Mouse (Mus musculus): ENCODE measurements at regions not wholly inside any gene's neighbourhood (a gene's known extent, or its start where the extent isn't known, plus 50 kb on each side); places are given as distances from the start of the nearest gene placed in this dataset.
"Not testable (repeated sequence)": the region's sequence is repeated elsewhere in the genome, so short reads cannot be mapped to it uniquely, and the experiment has no call there.

DNA sequence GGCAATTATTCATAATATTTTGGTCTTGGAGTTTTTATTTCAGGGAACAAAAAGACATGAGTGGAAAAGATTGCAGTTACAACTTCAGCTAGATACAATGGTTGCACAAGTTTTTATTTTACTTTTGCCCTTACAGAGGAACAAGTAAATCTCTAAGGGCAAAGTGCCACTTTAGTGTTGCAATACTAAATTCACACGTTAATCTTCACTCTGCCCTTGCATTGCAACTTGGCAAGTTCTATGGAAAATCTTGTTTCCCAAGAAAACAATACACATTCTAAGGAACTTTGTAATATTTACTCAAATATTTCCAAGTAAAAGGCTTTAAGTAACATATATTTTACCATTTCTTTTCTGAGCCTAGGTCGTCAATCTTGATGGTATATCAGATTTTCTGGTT is 85.9 kb downstream of the Chil6 start:
- 54% methylated on average over 2 of the region's 2 CpGs for WGBS
- Histone ChIP-seq H3K4me3 (no peak overlapping the region), H3K9ac (no peak overlapping the region), H3K27me3 (no peaks in the 10 kb centered on the region), H3K4me2 (replicated peaks) (no peak overlapping the region), H3K36me3 (no peaks in the 10 kb centered on the region), H3K27ac (no peak overlapping the region), H3K4me1 (no peaks in the 10 kb centered on the region), H3K9me3 (no peaks in the 10 kb centered on the region)
- ATAC-seq (ENCODE audit: low FRiP score, low read depth), result no peak

DNA sequence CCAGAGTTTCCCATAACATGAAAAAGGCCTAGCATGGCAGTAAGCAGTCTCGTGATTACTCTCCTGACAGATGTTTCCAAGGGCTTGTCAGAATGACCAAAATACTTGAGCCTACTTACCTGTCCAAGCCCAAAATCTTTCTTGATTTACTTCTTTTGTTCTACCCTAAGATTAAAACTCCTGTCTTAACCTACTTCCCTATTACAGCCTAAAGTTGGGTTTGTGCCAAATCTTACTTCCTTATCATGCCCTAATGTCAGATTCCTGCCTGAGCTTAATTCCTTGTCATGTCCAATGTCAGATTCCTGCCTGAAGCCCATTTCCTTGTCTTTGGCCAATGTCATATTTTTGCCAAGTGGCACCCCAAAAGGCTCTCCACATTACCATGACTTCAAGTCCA is 89.0 kb downstream of the Chil6 start:
- Histone ChIP-seq H3K27ac (no peak overlapping the region), H3K4me3 (no peak overlapping the region), H3K27me3 (no peaks in the 10 kb centered on the region), H3K36me3 (no peaks in the 10 kb centered on the region), H3K9me3 (peaks cover 4% of the 10 kb centered on the region; the same call in 1 of the 2 replicates), H3K9ac (no peak overlapping the region), H3K4me2 (replicated peaks) (no peak overlapping the region), H3K4me1 (no peaks in the 10 kb centered on the region)
- no peak for ATAC-seq (ENCODE audit: low FRiP score, low read depth)
- 76% methylated on average over 1 of the region's 1 CpGs for WGBS

DNA sequence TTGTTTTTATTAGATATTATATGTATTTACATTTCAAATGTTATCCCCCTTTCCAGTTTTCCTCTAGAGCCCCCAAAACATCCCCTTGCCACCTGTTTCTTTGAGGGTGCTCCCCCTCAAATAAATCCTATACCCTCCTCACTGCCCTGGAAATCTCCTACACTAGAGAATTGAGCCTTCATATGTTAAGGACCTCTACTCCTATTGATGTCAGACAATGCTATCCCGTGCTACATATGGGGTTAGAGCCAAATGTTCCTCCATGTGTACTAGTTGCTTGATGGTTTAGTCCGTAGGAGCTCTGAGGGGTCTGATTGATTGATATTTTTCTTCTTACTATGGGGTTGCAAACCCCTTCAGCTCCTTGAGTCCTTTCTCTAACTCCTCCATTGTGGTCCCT is 73.6 kb upstream of the Chil4 start:
- H3K9ac ChIP-seq, result no peak overlapping the region
- H3K4me3 ChIP-seq, result no peak overlapping the region
- H3K4me2 ChIP-seq (replicated peaks), result no peak overlapping the region
- H3K27me3 ChIP-seq, result no peaks in the 10 kb centered on the region
- no peaks in the 10 kb centered on the region for H3K36me3 ChIP-seq
- H3K27ac ChIP-seq, result no peak overlapping the region
- H3K9me3 ChIP-seq, result peaks cover 23% of the 10 kb centered on the region
- H3K4me1 ChIP-seq, result no peaks in the 10 kb centered on the region
- WGBS, result 64% methylated on average over 2 of the region's 2 CpGs
- ATAC-seq (ENCODE audit: low FRiP score, low read depth), result peak; percentile 44

DNA sequence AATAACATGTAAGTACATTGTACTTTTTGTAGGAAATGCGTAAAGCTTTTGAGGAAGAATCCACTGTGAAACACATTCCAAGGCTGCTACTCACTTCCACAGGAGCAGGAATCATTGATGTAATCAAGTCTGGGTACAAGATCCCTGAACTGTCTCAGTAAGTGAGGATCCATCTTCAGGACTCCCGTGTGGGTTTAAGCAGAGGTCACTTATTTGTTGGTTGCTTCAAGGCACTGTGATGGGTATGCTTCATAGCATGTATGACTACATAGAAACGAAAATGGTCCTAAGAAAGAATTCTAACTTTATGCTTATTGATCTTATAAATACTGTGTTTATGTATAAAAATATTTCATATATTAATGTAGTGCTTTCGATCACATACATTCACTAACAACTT is 72.6 kb upstream of the Chil4 start:
- no peaks in the 10 kb centered on the region for H3K27me3 ChIP-seq
- WGBS, result 79% methylated on average over 4 of the region's 4 CpGs
- H3K9me3 ChIP-seq, result peaks cover 23% of the 10 kb centered on the region
- no peak overlapping the region for H3K4me2 ChIP-seq (replicated peaks)
- H3K4me3 ChIP-seq, result no peak overlapping the region
- no peak overlapping the region for H3K9ac ChIP-seq
- H3K4me1 ChIP-seq, result no peaks in the 10 kb centered on the region
- H3K27ac ChIP-seq, result no peak overlapping the region
- ATAC-seq (ENCODE audit: low FRiP score, low read depth), result no peak
- H3K36me3 ChIP-seq, result no peaks in the 10 kb centered on the region

DNA sequence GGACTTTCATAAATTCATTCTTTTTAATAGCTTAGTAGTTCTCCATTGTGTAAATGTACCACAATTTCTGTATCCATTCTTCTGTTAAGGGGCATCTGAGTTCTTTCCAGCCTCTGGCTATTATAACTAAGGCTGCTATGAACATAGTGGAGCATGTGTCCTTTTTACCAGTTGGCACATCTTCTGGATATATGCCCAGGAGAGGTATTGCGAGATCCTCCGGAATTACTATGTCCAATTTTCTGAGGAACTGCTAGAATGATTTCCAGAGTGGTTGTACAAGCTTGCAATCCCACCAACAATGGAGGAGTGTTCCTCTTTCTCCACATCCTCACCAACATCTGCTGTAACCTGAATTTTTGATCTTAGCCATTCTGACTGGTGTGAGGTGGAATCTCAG is 59.3 kb upstream of the Chil4 start:
- not testable (repeated sequence) for H3K4me1 ChIP-seq; H3K9ac ChIP-seq; H3K27ac ChIP-seq; H3K4me2 ChIP-seq (replicated peaks); H3K27me3 ChIP-seq; H3K4me3 ChIP-seq; H3K36me3 ChIP-seq; H3K9me3 ChIP-seq; ATAC-seq (ENCODE audit: low FRiP score, low read depth)
- 80% methylated on average over 2 of the region's 2 CpGs for WGBS

DNA sequence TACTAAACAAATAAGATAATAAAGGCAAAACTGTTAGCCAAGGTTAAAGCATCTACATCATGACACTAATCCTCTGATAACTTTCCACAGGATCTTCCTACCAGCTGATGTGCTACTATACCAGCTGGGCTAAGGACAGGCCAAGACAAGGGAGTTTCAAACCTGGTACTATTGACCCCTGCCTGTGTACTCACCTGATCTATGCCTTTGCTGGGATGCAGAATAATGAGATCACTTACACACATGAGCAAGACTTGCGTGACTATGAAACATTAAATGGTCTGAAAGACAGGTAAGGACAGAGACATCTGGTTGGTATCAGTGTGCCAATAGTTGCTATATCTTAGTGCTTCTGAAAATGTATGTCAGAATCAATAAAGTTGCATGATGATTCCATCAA is 56.4 kb upstream of the Chil4 start:
- not testable (repeated sequence) for H3K9me3 ChIP-seq; H3K27me3 ChIP-seq; H3K4me1 ChIP-seq; H3K27ac ChIP-seq; ATAC-seq (ENCODE audit: low FRiP score, low read depth); H3K4me2 ChIP-seq (replicated peaks); H3K4me3 ChIP-seq; H3K36me3 ChIP-seq; H3K9ac ChIP-seq
- 85% methylated on average over 1 of the region's 1 CpGs for WGBS
